Mouse (Mus musculus): ENCODE data around the gene Slmap. TPM values are rescaled to one million over a fixed set of nuclear protein-coding genes. Genes with fewer than 3 reads are reported as not detected.
"Not testable (repeated sequence)": the region's sequence is repeated elsewhere in the genome, so short reads cannot be mapped to it uniquely, and the experiment has no call there.

The Slmap gene
- polyA plus RNA-seq, 1 experiment from 2014 or later: 23.5 TPM

DNA sequence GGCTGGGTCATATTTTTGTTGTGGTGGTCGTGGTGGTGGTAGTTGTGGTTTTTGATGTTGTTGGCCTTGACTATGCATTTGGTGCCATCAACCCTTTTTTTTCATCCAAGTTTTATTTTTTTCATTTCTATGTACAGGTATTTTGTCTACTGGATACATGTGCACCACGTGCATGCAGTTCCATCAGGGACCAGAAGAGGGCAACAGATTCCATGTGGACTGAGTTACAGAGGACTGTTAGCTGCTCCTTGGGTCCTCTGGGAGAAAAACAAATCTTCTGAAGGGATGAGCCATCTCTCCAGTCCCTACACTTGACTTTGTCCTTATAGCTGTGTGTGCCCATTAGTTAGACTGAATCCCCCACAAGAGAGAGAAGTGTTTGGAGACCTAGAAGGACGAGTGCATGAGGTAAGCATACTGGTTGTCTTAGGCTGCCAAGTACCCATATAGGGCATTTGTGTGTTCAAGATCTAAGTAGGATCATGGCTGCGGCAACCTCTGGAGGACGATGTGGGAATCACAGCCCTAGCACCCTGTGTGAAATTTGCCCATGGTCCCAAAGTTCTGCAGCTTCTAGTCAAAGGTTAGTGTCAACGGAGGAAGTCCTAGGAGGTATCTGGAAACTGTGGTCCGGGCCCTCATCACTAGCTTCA is 136.1 kb downstream of the Slmap start:
- Histone ChIP-seq H3K9ac (ENCODE audit: low read length) (no peak overlapping the region), H3K4me2 (ENCODE audit: low read depth, low read length) (no peak overlapping the region), H3K36me3 (ENCODE audit: control insufficient read depth, insufficient read depth, low read length) (no peaks in the 10 kb centered on the region), H3K27ac (ENCODE audit: low read length) (no peak overlapping the region), H3K27me3 (ENCODE audit: control insufficient read depth, insufficient read depth, low read depth, low read length) (no peaks in the 10 kb centered on the region), H3K4me3 (ENCODE audit: low read length) (no peak overlapping the region), H3K9me3 (ENCODE audit: control insufficient read depth, low read length) (peaks cover 6% of the 10 kb centered on the region; the same call in 1 of the 2 replicates), H3K4me1 (replicated peaks; ENCODE audit: control insufficient read depth, insufficient read depth, low read length) (no peaks in the 10 kb centered on the region)
- no peak for ATAC-seq (ENCODE audit: low read depth)
- WGBS: 89% methylated on average over 7 of the region's 7 CpGs

DNA sequence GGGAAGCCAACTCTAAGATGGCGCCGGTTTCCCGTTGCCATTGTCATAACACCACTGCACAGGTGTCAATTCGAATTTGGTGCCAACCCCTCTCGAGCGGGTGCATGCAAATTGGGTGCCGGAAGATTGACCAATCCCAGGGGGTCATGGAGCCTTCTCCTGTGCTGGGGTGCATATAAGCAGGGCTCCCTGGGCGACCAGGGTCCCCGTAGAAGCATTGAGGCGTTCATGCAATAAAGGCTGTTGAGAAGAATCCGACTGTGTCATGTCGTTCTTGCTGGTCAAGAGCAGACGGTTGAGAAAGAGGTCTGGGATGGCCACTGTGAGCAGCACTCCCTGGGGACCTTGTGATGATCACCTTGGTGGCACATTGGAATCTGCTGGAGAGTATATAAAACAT is 142.9 kb downstream of the Slmap start:
- Histone ChIP-seq H3K4me2 (ENCODE audit: low read depth, low read length) (no peak overlapping the region), H3K36me3 (ENCODE audit: control insufficient read depth, insufficient read depth, low read length) (no peaks in the 10 kb centered on the region), H3K9ac (ENCODE audit: low read length) (no peak overlapping the region), H3K4me1 (replicated peaks; ENCODE audit: control insufficient read depth, insufficient read depth, low read length) (no peaks in the 10 kb centered on the region), H3K9me3 (ENCODE audit: control insufficient read depth, low read length) (peaks cover 3% of the 10 kb centered on the region; the same call in 1 of the 2 replicates), H3K27me3 (ENCODE audit: control insufficient read depth, insufficient read depth, low read depth, low read length) (no peaks in the 10 kb centered on the region), H3K27ac (ENCODE audit: low read length) (no peak overlapping the region), H3K4me3 (ENCODE audit: low read length) (no peak overlapping the region)
- no peak for ATAC-seq (ENCODE audit: low read depth)
- WGBS: 85% methylated on average over 13 of the region's 13 CpGs

DNA sequence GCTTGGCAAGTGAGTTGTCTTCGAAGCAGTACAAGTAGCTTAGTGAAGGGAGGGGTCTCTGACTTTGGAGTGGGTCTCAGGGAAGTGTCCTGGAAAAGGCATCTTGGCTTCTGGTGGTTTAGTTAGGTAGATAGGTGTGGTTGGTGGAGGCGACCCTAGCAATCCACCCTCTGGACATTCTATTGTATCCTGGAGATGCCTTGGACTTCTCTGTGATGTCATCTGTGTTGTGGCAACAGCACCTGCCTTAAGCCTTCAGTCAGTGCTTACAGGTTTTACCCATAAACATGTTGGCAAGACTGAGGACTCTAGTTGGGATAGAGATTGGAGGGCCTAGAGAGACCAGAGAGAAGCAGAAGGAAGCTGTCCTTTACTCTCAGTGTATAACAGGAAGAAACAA is 145.8 kb downstream of the Slmap start:
- not testable (repeated sequence) for ATAC-seq (ENCODE audit: low read depth); H3K27ac ChIP-seq (ENCODE audit: low read length); H3K27me3 ChIP-seq (ENCODE audit: control insufficient read depth, insufficient read depth, low read depth, low read length); H3K36me3 ChIP-seq (ENCODE audit: control insufficient read depth, insufficient read depth, low read length); H3K4me2 ChIP-seq (ENCODE audit: low read depth, low read length); H3K4me3 ChIP-seq (ENCODE audit: low read length); H3K9ac ChIP-seq (ENCODE audit: low read length); H3K9me3 ChIP-seq (ENCODE audit: control insufficient read depth, low read length); H3K4me1 ChIP-seq (replicated peaks; ENCODE audit: control insufficient read depth, insufficient read depth, low read length)
- 97% methylated on average over 2 of the region's 2 CpGs for WGBS

DNA sequence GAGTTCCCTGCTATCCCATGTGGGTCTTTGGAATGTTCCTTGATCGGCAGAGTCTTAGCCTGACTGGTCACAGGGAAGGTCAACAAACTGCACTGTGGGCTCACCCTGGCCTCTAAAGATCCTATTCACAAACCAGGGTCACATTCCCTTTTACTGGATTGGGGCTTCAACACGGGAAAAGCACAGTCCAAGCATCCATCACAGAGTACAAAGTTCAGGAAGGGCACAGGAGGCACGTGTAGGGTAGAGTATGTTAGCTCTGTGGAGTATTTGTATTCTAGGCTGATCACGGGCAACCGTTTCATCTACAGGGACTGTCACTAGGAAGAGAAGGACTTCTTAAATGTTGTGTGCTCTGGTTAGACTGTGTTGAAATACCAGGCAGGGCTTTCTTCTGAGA is 147.7 kb downstream of the Slmap start:
- not testable (repeated sequence) for H3K27ac ChIP-seq (ENCODE audit: low read length); H3K4me3 ChIP-seq (ENCODE audit: low read length); H3K9ac ChIP-seq (ENCODE audit: low read length); H3K27me3 ChIP-seq (ENCODE audit: control insufficient read depth, insufficient read depth, low read depth, low read length); H3K9me3 ChIP-seq (ENCODE audit: control insufficient read depth, low read length); H3K36me3 ChIP-seq (ENCODE audit: control insufficient read depth, insufficient read depth, low read length); H3K4me1 ChIP-seq (replicated peaks; ENCODE audit: control insufficient read depth, insufficient read depth, low read length); H3K4me2 ChIP-seq (ENCODE audit: low read depth, low read length); ATAC-seq (ENCODE audit: low read depth)
- 20% methylated on average over 3 of the region's 5 CpGs for whole genome bisulfite sequencing

DNA sequence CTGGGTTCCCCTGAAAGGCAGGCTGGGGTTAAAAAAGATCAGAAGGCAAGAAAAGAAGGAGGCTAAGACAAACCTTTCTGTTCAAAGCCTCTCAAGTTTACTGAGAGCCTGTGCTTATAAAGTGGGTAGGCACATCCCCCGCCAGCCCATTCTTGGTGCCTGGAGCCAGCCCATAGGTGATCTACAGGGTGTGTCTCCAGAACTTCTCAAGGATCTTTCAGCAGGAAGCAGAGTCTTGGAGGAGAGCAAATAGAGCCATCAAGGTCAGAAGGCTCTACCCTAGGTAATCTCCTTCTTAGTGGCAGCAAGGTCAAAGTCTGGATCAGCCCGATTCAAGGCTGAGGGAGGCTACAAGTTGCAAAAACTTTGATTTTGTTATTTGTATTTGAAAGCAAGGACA is 149.1 kb downstream of the Slmap start:
- H3K4me1 ChIP-seq (replicated peaks; ENCODE audit: control insufficient read depth, insufficient read depth, low read length); H3K9ac ChIP-seq (ENCODE audit: low read length); H3K27ac ChIP-seq (ENCODE audit: low read length); H3K9me3 ChIP-seq (ENCODE audit: control insufficient read depth, low read length); H3K27me3 ChIP-seq (ENCODE audit: control insufficient read depth, insufficient read depth, low read depth, low read length); H3K4me3 ChIP-seq (ENCODE audit: low read length); ATAC-seq (ENCODE audit: low read depth); H3K36me3 ChIP-seq (ENCODE audit: control insufficient read depth, insufficient read depth, low read length); H3K4me2 ChIP-seq (ENCODE audit: low read depth, low read length): not testable (repeated sequence)
- WGBS: 83% methylated on average over 2 of the region's 2 CpGs

DNA sequence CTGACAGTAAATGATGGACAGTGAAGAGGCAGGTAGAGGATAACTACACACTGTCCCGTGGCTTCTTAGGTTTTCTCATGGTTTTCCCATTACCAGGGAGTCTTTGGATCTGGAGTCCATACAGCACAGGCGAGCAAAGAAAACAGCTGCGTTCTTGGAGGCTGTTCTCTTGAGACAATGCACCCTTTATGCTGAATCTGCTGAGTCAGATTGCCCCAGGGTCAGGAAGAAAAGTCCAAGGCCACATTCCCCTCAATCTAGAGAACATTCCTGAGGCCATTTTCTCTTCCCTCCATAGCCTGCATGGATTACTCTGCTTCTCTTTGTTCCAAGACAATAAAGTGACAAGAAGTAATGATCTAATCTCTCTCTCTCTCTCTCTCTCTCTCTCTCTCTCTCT is 155.7 kb downstream of the Slmap start:
- H3K9ac ChIP-seq (ENCODE audit: low read length): no peak overlapping the region
- 55% methylated on average over 3 of the region's 3 CpGs for WGBS
- H3K4me1 ChIP-seq (replicated peaks; ENCODE audit: control insufficient read depth, insufficient read depth, low read length): no peaks in the 10 kb centered on the region
- no peak overlapping the region for H3K27ac ChIP-seq (ENCODE audit: low read length)
- no peak overlapping the region for H3K4me3 ChIP-seq (ENCODE audit: low read length)
- no peak overlapping the region for H3K4me2 ChIP-seq (ENCODE audit: low read depth, low read length)
- H3K36me3 ChIP-seq (ENCODE audit: control insufficient read depth, insufficient read depth, low read length): no peaks in the 10 kb centered on the region
- H3K27me3 ChIP-seq (ENCODE audit: control insufficient read depth, insufficient read depth, low read depth, low read length): no peaks in the 10 kb centered on the region
- no peaks in the 10 kb centered on the region for H3K9me3 ChIP-seq (ENCODE audit: control insufficient read depth, low read length)
- no peak for ATAC-seq (ENCODE audit: low read depth)

DNA sequence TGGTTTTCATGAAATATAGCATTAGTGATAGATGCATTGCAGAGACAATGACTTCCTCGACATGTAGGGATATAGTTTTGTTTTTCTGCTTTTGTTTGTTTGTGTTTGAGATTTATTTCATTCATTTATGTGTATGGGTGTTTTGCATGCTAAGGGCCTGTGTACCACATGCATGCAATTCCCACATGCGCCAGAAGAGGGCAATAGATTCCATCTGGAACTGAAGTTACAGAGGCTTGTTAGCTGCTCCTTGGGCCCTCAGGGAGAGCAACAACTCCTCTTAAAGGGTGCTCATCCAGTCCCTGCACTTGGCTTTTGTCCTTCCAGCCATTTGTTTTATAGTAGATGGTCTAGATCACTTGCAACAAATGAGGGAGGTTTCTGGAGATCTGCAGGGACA is 158.1 kb downstream of the Slmap start:
- Histone ChIP-seq H3K36me3 (ENCODE audit: control insufficient read depth, insufficient read depth, low read length) (no peaks in the 10 kb centered on the region), H3K4me1 (replicated peaks; ENCODE audit: control insufficient read depth, insufficient read depth, low read length) (no peaks in the 10 kb centered on the region), H3K4me2 (ENCODE audit: low read depth, low read length) (no peak overlapping the region), H3K4me3 (ENCODE audit: low read length) (no peak overlapping the region), H3K27ac (ENCODE audit: low read length) (no peak overlapping the region), H3K9ac (ENCODE audit: low read length) (no peak overlapping the region), H3K9me3 (ENCODE audit: control insufficient read depth, low read length) (no peaks in the 10 kb centered on the region), H3K27me3 (ENCODE audit: control insufficient read depth, insufficient read depth, low read depth, low read length) (no peaks in the 10 kb centered on the region)
- ATAC-seq (ENCODE audit: low read depth): no peak
- WGBS: 0% methylated on average over 2 of the region's 2 CpGs

Other genes with a start within 250 kb of the Slmap start
- 26.4 and 27.2 TPM in 2 replicates for gene Dennd6a, start 38.9 kb upstream of the Slmap start, polyA plus RNA-seq (2015; fragmentation: Nextera tagmentation; extraction: Ambion mirVana)
- gene Arf4, start 103.1 kb upstream of the Slmap start, polyA plus RNA-seq (2015; fragmentation: Nextera tagmentation; extraction: Ambion mirVana): 555 and 584 TPM in 2 replicates
- 8.0 and 8.3 TPM in 2 replicates for gene Pde12, start 135.0 kb upstream of the Slmap start, polyA plus RNA-seq (2015; fragmentation: Nextera tagmentation; extraction: Ambion mirVana)
- gene Dnah12, start 158.3 kb upstream of the Slmap start, polyA plus RNA-seq (2015; fragmentation: Nextera tagmentation; extraction: Ambion mirVana): 0.93 and 1.1 TPM in 2 replicates